1 mouse cellular context compared by ENCODE assay signal in genomic region chr1:62327743-62328142, GRCm38 (mm10).
TF ChIP-seq lines count a peak whose summit lies in the region.

No protein-coding gene starts in this region.

TF ChIP-seq in CH12.LX, 34 proteins besides CTCF, POLR2A, EP300 and RAD21 (continued from another document):
- TF ChIP-seq MAZ (IDR thresholded peaks at IDR 0.05; ENCODE audit: low read depth, low read length): no peak
- TF ChIP-seq ZMIZ1 (IDR thresholded peaks at IDR 0.05; ENCODE audit: low read depth, low read length): no peak
- no peak for TF ChIP-seq UBTF (IDR thresholded peaks at IDR 0.05; ENCODE audit: low read depth, low read length)
- TF ChIP-seq MAX (IDR thresholded peaks at IDR 0.05; ENCODE audit: low read length): 0 out of 2 replicates have a peak, but pooled peaks have one; percentile 37
- TF ChIP-seq GABPA (IDR thresholded peaks at IDR 0.05; ENCODE audit: insufficient replicate concordance, low read depth, low read length): no peak
- TF ChIP-seq E2F4 (IDR thresholded peaks at IDR 0.05; ENCODE audit: insufficient replicate concordance, low read depth, low read length): no peak
- TF ChIP-seq JUN (IDR thresholded peaks at IDR 0.05; ENCODE audit: insufficient read depth, low read depth, low read length): no peak
